Mouse (Mus musculus) ES-CJ7 (cell line): Measurements from ENCODE around the gene Rundc3a.

Source experiments
- DNase-seq: peaks from one replicate; pipeline ENCODE4 v3.0.0; 2011; ENCODE audit warnings: low read depth, low spot score

Rundc3a gene

DNA sequence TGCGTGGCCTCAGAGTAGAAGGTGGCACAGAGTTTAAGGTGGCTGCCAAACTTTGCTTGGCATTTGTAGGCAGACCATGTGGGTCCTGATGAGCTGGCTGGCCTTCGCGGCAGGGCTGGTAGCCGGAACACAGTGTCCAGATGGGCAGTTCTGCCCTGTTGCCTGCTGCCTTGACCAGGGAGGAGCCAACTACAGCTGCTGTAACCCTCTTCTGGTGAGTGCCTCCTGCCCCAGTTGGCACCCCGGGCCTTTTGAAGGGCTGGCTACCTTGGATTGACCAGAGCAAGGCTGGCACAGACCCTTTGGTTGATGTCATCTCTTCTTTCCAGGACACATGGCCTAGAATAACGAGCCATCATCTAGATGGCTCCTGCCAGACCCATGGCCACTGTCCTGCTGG lies 39.7 kb downstream of the Rundc3a start:
- DNase-seq: no peak

DNA sequence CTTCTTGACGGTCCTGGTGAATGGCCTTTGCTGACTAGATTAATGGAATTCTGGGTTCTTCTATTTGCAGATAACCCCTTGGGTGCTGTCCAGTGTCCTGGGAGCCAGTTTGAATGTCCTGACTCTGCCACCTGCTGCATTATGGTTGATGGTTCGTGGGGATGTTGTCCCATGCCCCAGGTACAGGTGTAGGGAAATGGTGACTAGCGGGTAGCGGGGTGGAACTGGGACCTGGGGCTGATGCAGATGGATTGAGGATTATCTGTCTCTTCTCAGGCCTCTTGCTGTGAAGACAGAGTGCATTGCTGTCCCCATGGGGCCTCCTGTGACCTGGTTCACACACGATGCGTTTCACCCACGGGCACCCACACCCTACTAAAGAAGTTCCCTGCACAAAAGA lies 40.7 kb downstream of the Rundc3a start:
- DNase-seq: no peak

DNA sequence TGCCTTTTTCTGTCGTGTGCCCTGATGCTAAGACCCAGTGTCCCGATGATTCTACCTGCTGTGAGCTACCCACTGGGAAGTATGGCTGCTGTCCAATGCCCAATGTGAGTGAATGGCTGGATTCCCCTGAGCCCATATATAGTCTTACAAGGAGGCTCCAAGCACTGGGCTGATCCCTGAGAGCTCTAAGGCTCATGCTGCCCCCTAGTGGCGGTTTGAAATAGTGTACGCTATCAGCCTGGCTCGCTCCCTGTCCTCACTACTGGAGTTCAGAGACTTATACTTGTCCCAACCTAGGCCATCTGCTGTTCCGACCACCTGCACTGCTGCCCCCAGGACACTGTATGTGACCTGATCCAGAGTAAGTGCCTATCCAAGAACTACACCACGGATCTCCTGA lies 41.2 kb downstream of the Rundc3a start:
- peak; percentile 91 for DNase-seq

DNA sequence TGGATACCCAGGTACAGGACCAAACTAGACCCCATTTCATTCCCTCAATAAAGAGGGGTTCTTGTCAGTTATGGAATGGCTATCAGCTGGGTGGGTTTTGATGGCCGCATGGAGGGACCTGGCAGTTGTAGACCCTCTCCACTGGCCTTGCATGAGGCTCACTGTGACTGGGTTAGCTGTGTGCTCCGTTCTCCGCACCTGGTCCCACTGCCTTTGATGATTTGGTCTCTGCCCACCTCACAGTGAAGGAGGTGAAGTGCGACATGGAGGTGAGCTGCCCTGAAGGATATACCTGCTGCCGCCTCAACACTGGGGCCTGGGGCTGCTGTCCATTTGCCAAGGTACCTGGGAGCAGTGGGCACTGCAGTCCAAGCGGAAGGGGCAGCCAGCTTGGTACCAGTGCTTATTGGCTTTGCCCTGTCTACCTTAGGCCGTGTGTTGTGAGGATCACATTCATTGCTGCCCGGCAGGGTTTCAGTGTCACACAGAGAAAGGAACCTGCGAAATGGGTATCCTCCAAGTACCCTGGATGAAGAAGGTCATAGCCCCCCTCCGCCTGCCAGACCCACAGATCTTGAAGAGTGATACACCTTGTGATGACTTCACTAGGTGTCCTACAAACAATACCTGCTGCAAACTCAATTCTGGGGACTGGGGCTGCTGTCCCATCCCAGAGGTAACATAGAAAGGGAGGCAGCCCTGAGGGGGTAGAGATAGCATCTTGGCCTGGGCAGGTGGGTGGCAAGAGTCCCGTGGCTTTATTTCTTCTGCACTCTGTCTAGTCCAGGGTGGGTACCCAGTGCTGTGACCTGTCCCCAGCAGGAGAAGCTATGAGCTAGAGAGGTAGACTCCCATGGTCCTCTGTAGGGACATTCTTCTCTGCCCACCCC lies 41.9 kb downstream of the Rundc3a start:
- no peak for DNase-seq

DNA sequence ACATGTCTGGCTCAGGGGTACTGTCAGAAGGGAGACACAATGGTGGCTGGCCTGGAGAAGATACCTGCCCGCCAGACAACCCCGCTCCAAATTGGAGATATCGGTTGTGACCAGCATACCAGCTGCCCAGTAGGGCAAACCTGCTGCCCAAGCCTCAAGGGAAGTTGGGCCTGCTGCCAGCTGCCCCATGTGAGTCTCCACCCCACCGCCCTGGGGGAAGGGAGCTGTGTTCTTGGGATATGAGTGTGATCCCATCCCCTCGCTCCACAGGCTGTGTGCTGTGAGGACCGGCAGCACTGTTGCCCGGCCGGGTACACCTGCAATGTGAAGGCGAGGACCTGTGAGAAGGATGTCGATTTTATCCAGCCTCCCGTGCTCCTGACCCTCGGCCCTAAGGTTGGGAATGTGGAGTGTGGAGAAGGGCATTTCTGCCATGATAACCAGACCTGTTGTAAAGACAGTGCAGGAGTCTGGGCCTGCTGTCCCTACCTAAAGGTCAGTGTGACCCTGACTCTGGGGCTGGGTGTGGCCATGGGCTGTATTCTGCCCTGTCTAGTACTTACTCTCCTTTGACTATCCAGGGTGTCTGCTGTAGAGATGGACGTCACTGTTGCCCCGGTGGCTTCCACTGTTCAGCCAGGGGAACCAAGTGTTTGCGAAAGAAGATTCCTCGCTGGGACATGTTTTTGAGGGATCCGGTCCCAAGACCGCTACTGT lies 42.7 kb downstream of the Rundc3a start:
- no peak for DNase-seq

DNA sequence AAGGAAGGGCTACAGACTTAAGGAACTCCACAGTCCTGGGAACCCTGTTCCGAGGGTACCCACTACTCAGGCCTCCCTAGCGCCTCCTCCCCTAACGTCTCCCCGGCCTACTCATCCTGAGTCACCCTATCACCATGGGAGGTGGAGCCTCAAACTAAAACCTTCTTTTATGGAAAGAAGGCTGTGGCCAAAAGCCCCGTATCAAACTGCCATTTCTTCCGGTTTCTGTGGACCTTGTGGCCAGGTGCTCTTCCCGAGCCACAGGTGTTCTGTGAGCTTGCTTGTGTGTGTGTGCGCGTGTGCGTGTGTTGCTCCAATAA lies 43.2 kb downstream of the Rundc3a start:
- no peak for DNase-seq

DNA sequence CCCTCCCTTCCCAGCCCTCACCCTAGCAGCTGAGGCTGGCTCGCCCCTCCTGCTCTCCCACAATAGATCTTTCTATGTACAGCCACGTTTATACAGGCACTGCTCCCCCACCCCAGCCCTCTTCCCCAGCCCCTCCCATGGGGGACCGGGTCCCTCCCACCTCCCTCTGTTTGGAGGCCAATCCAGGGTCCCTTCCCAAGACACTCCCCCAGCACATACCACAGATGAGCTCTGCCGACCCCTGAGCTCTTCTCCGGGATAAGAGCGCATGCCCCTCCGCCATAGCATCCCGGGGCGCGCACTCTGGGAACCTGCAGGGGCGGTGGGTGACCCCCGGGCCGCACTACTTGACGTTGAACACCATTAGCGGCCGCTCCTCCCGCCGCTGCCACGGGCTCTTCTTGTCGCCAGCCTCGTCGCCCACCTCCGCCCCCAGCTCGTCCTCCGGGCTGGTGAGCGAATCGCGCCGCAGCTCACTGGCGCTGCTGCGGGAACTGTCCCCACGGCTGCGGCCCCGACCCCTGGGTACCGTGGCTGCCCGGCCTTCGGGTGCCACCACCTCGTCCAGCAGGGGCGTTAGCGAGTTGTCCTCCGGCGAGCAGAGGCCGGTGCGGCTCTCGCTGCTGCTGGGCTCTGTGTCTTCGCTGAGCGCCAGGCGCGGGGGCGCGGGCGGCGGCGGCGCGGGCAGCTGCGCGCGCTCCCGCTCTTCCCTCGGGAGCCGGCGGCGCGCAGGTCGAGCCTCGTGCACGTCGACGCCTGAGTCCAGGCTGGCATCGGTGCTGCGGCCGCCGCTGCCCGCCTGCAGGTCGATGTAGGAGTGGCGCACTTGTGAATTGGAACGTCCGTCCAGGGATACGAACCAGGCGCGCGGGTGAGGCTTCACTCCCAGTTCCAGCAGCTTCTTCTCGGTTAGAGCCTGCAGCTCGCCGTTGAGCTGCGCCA lies 44.2 kb downstream of the Rundc3a start:
- DNase-seq: peak; percentile 85

DNA sequence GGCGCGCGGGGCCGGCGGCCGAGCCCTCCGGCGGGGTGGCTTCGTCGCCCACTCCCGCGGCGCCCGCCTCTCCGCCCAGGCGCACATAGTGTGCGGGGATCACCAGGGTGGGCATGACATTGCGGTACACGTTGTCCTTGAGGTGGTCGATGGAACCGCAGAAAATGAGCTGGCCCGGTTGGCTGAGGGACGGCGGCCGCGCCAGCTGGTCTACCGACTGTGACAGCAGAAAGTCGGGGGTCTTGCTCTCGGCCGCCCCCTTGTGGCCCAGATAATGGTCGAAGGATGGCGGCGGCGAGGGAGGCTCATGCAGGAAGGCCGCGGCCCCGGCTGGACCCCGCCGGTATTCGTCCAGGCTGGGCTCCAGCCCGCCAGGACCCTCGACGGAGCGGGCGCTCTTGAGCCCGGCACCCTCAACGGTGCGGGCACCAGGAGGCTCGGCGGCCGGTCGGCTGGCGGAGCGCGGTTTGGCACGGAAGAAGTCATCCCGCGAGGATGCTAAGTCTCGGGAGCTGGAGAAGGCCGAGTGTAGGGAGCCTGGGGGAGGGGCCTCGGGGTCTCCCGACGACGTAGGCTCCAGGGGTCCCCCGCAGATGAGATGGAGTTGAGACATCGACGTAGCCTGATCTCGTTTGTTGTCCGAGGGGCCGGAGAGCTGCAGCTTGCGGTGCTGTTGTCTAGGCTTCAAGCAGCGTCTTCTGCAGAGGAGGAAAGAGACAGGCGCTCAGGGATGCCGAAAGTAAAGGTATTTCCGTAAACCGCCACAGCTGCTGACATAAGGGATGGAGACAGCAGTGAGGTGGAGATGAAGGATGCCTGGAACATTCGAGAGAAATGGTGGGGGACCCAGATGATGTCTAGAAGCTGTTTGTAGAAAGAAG lies 45.2 kb downstream of the Rundc3a start:
- peak; percentile 75 for DNase-seq

DNA sequence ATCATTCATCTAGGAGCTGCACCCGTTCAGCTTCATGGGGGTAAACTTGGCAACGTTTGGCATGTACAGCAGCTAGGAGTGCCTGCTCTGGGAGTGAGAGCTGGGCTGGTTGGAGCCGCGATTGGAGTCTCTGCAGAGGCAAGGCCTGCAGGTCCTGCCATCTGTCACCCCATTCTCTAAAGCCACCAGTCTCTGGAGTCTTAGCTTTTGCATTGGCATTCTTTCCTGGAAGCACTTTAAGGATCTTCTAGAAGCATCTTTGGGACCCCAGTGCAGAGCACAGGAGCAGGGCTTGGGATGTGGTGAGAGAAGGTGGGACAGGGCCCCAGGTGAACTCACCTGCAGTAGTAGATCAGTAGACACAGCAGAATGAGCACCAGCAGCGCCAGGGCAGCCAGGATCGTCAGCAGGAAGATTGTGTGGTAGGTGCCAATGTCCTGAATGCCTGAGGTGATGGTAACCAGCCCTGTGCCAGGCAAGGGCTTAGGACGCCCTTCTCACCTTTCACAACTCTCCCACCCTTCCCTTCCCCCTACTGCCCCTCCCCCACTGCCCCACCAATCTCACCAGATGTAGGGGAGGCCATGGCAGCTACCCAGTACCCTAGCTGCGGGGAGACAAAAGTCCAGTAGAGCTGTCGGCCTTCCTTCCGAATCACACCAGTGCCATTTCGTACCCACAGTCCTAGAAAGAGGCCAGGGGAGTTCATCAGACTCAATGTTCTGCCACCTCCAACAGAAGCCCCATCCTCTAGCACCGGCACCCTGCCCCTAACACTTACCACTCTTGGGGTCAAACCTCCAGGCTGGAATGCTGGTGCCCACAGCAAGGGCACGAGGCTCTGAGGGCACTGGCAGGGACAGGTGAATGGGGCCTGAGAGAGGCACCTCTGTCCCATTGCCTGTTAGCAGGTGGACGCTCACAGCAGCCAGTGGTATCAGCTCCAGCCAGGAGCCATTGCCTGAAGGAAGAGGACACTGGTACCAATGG lies 46.2 kb downstream of the Rundc3a start:
- DNase-seq: no peak

DNA sequence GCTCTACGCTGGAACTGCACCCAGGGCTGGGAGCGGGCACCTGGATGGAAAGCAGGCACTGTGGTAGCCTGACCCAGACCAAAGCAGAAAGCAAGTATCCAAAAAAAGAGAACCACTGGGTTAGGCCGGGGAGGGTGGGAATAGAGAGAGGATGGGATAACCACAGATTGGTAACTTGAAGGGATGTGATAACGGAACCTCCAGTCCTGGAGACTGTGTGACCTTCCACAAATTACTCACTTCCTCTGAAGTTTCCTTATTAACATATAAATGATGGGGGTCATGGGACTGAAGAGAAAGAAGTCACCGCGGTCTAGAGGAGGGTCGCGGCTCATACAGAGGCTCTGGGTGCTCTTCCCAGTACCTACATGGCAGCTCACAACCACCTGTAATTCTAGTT lies 47.1 kb downstream of the Rundc3a start:
- DNase-seq: peak; percentile 45

DNA sequence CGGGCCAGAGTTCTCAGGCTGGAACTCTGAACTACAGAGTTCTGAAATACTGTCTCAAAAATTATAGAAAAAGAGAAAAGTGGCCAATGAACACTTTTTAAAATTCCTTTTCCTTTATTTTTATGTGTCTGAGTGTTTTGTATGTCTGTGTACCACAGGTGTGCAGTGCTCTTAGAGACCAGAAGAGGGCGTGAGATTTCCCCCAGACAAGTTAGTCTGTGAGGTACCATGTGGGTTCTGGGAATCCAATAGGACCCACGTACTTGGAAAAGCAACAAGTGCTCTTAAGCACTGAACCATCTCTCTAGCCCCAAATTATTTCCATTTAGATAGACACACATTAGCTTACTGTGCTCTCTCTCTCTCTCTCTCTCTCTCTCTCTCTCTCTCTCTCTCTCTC lies 48.2 kb downstream of the Rundc3a start:
- DNase-seq: peak; percentile 64

DNA sequence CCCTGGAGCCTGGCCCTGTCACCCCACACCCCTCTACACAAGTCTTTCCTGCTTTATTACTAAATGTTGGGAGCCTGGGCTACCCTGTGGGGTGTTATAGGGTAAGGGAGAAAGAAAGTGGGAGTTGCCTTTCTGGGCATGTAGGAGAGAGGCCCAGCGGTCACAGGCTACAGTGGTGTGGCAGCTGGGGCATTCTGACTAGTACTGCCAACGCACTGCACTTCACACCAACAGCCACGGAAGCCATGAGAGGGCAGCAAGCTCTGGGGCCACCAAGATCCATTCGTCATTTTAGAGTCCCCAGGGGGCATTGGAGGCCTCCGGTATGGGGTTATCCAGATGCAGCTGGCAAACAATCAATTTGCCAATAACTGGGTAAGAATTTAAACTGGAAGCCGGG lies 48.9 kb downstream of the Rundc3a start:
- no peak for DNase-seq

DNA sequence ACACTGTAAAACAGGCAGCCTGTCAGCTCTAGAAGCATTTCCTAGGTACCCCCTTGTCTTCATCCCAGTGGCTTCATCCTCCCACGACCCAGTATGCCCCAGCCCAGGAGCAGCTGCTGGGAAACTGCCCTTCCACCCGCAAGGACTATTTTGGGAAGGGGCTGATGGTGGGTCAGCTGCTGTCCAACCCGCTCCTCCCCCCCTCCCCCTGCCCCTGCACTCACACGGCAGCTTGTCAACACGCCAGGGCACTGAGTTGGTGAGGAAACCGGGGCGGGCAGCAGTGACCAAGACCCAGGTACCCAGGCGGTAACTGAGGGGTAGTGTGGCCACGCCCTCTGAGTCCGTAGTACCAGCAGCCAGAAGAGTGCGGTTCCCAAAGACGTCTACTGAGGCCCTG lies 50.5 kb downstream of the Rundc3a start:
- DNase-seq: no peak

DNA sequence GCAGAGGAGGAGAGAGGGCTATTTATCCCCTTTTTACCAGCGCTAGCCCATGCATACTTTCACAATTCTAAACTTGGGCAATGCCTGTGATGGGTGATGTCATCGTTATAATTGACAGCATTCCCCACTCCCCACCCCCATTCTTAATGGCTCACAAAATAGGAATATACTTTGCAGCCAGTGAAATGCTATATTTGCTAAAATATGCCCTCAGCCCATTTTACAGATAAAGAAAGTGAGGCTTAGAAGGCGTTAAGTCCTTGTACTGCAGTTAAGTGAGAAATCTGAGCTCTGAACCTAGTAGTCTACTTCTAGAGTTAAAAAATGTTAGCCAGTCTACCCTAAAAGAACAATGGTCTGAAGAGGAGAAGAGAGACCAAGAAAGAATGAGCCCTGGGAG lies 51.1 kb downstream of the Rundc3a start:
- no peak for DNase-seq

DNA sequence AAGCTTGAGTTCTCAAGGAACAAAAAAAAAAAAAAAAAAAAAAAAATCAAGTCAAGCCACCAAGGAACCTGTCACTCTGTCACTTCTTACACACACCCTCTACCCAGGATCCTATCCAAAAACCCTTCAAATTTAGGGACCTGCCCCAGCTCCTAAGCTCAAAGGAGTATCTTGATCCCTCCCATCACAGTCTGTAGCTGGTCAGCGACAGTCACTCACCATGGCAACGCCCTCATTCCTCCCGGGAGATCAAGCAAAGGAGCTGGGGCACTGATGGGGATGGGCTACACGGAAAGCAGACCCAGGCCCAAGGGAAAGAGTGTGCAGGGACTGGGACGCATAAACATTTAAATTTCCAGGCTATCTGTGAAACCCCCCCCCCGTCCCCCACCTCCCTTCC lies 51.6 kb downstream of the Rundc3a start:
- DNase-seq: no peak

DNA sequence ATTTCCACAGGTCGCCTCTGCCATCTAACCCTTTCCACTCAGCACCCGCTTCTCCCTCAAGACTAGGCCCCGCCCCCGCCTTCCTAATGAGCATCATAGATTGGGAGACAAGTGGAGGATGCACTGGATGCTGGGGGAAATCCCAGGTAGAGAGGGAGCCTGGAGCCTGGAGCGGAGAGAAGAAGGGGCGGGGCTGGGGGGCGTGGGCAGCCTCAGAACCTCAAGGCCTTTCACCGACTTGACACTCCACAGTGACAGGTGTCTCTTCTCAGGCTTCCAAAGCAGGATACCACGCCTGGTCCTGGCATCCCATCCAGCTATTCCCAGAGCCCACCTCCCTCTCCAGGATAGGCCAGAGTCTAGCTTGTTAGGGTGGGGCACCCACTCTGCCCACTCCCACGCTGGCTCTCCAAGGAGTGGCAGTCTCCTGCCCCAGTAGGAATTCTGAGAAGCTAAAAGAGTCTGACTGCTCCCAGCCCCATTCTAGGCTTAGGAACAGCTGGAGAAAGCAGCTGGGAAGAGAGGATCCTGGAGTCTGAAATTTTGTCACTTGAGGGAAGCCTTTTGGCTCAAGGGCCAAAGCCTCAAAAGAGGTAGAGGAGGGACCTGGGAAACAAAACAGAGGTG lies 52.2 kb downstream of the Rundc3a start:
- DNase-seq: peak; percentile 82

DNA sequence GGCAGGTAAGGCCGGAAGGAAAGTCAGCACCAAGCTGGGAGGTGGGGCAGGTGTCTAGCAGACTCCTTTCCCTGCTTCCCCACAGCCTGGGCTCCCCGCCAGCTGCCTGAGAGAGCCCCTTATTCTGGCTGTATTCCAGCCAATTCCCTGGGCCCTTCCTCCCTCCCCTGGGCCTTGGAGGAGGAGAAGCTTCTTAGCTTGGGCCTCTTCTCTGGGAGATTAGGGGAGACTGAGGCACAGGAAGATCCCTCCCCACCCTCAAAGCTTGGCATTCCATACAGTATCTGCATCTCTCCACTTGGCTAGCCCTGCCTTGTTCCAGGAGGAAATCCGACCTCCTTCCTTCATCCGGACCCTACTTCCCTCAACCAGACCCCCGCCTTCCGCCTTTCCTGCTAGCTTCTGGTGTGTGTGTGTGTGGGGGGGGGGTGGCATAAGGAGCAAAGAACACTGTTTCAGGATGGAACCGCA lies 52.7 kb downstream of the Rundc3a start:
- no peak for DNase-seq

DNA sequence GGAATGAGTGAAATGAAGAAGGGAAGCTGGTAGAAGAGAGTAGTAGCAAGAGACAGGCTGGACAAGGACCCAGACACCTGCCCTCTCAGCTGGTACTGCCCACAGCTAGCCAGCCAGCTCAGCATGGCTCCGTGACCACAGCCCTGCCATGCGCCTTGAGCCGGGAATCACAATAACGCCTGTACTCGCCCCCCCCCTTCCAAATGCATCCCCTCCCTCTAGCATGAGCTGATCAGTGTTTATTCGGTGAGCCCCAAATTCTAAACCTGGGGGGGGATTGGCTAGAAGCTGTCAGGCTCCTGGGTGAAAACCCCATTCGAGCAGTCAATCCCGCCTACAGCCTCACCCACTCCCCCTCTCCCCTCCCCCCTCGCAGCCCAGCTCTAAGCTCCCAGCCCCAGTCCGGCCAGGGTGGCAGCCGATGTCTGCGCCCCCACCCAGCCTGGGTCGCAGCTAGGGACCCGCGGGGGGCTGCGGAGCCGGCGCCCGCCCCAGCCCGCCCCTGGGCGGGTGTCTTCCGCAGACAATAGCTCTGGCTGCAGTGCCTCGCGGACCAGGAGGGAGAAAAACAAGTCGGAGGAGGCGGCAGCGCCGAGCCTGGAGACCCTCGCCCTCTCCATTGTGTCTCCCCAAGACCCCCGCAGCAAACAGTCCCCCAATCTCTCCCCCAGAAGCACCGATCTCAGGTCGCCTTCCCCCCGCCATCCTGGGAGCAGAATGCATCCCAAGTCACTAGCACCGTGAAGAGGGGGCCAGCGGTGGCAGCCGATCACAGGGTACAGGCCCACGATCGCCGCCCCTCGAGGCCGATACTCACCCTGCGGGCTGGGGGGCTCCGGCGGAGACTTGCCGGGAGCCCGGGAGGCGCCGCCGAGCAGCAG lies 53.6 kb downstream of the Rundc3a start:
- no peak for DNase-seq
